Mouse (Mus musculus) G1E (cell line): ENCODE results near the gene Qsox1.

Experiments
- CTCF ChIP-seq: IDR thresholded peaks from 2 replicates; pipeline ENCODE4 v1.5.1; 2012; ENCODE audit warnings: low read depth, low read length, inconsistent platforms, mixed read lengths
- GATA1 ChIP-seq: IDR thresholded peaks from 2 replicates; pipeline ENCODE4 v1.6.1; 2012; ENCODE audit warnings: borderline replicate concordance, low read length, inconsistent platforms, mixed read lengths
- GATA2 ChIP-seq: IDR thresholded peaks from 2 replicates; pipeline ENCODE4 v1.6.1; 2012; ENCODE audit warnings: low read depth, low read length, inconsistent platforms, borderline replicate concordance
- POLR2AphosphoS5 ChIP-seq: IDR thresholded peaks from 2 replicates; pipeline ENCODE4 v1.6.1; 2012; ENCODE audit warnings: low read depth, low read length, inconsistent platforms; ENCODE audit not compliant: insufficient replicate concordance
- TAL1 ChIP-seq: conservative IDR thresholded peaks from 2 replicates; pipeline ENCODE4 v1.6.1; 2012; ENCODE audit warnings: low read depth, low read length, inconsistent platforms, mixed read lengths

DNA sequence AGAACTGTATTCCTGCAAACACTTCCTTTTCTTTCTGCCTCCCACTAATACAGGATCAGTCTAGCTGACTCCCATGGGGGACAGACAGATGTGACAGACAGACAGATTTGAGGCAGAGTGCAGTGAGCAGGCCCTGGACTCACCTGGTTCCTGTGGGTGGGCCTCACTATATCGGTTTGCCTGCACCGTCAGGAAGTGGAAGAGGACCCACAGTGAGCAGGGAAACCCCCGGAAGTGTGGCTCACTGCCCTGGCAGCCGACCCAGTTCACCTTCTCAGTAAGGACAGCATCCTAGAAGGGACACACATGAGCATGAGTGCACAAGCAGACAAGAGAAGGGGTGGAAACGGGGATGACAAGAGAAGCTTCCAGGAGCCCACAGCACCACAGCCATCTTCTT, 30.3 kb downstream of the Qsox1 start:
- TF ChIP-seq CTCF (no peak), GATA2 (no peak), GATA1 (no peak), TAL1 (no peak), POLR2AphosphoS5 (no peak)
